Mouse (Mus musculus) MEL (cell line): ENCODE results near the gene Yap1. TPM values are rescaled to one million over a fixed set of nuclear protein-coding genes. Genes with fewer than 3 reads are reported as not detected.

Experiments
- DNase-seq: peaks from one replicate; pipeline ENCODE4 v3.0.0; 2011; ENCODE audit warnings: low read depth, low spot score
- H3K27ac ChIP-seq: 2 replicates; pipeline ENCODE4 v1.5.1; 2012; ENCODE audit warnings: low read depth, mild to moderate bottlenecking, control low read depth, low read length, moderate library complexity; ENCODE audit not compliant: control insufficient read depth
- H3K27me3 ChIP-seq, 2 experiments: fragments of 150-350 bp in 1 of 2; sonication (generic) in 1 of 2; 2 replicates each; pipeline ENCODE4 v1.6.1; 2012; ENCODE audit warnings: low read length in 2 of 2, mild to moderate bottlenecking in 2 of 2, improper control_type of control experiment in 1 of 2, moderate library complexity in 1 of 2; ENCODE audit not compliant: insufficient read depth in 2 of 2, control insufficient read depth in 1 of 2
- H3K36me3 ChIP-seq, 2 experiments: 2 replicates each; pipeline ENCODE4 v1.6.1; 2012 to 2014; ENCODE audit warnings: low read length in 2 of 2, improper control_type of control experiment in 1 of 2, inconsistent platforms in 1 of 2, mild to moderate bottlenecking in 1 of 2; ENCODE audit not compliant: insufficient read depth in 2 of 2, control insufficient read depth in 1 of 2
- H3K4me1 ChIP-seq, 2 experiments: fragments of 150-350 bp in 1 of 2; sonication (generic) in 1 of 2; 2 replicates each; pipeline ENCODE4 v1.6.1; 2012; ENCODE audit warnings: low read length in 2 of 2, improper control_type of control experiment in 1 of 2, mild to moderate bottlenecking in 1 of 2; ENCODE audit not compliant: insufficient read depth in 2 of 2, control insufficient read depth in 1 of 2
- H3K4me3 ChIP-seq, 2 experiments: fragments of 150-350 bp in 1 of 2; sonication (generic) in 1 of 2; 2 replicates each; pipeline ENCODE4 v1.5.1; 2012; ENCODE audit warnings: low read depth in 2 of 2, low read length in 2 of 2, mild to moderate bottlenecking in 2 of 2, moderate library complexity in 2 of 2, control low read depth in 1 of 2, improper control_type of control experiment in 1 of 2; ENCODE audit not compliant: control insufficient read depth in 1 of 2, insufficient read depth in 1 of 2
- H3K79me2 ChIP-seq: 2 replicates; pipeline ENCODE4 v1.6.1; 2012; ENCODE audit warnings: mild to moderate bottlenecking, low read length, moderate library complexity; ENCODE audit not compliant: control insufficient read depth, poor library complexity, insufficient read depth
- H3K9ac ChIP-seq: 2 replicates; pipeline ENCODE4 v1.6.1; 2012; ENCODE audit warnings: low read depth, mild to moderate bottlenecking, control low read depth, low read length, moderate library complexity; ENCODE audit not compliant: control insufficient read depth, poor library complexity, severe bottlenecking
- H3K9me3 ChIP-seq: fragments of 150-350 bp; sonication (generic); replicated peaks from 2 replicates; pipeline ENCODE4 v1.6.1; 2012; ENCODE audit warnings: mild to moderate bottlenecking, low read length, improper control_type of control experiment, moderate library complexity; ENCODE audit not compliant: insufficient read depth
- CHD1 ChIP-seq: IDR thresholded peaks from 2 replicates; pipeline ENCODE4 v1.6.1; 2012; ENCODE audit warnings: low read depth, mild to moderate bottlenecking, inconsistent platforms, low read length, improper control_type of control experiment
- CHD2 ChIP-seq: IDR thresholded peaks from 2 replicates; pipeline ENCODE4 v1.6.1; 2011; ENCODE audit warnings: low read length, improper control_type of control experiment
- CTCF ChIP-seq, 3 experiments: IDR thresholded peaks in 2 of 3; conservative IDR thresholded peaks in 1 of 3; 2 replicates each; pipeline ENCODE4 v1.5.1; 2011 to 2012; ENCODE audit warnings: low read length in 3 of 3, low read depth in 2 of 3, mild to moderate bottlenecking in 2 of 3, improper control_type of control experiment in 1 of 3, inconsistent platforms in 1 of 3, mixed read lengths in 1 of 3, moderate library complexity in 1 of 3; ENCODE audit not compliant: control insufficient read depth in 1 of 3, insufficient read depth in 1 of 3, poor library complexity in 1 of 3, severe bottlenecking in 1 of 3
- E2F4 ChIP-seq: IDR thresholded peaks from 2 replicates; pipeline ENCODE4 v1.6.1; 2011; ENCODE audit warnings: low read depth, low read length, improper control_type of control experiment, borderline replicate concordance
- ELF1 ChIP-seq: IDR thresholded peaks from 2 replicates; pipeline ENCODE4 v1.6.1; 2014; ENCODE audit warnings: low read depth, mild to moderate bottlenecking, inconsistent platforms, low read length, improper control_type of control experiment, moderate library complexity
- ETS1 ChIP-seq: IDR thresholded peaks from 2 replicates; pipeline ENCODE4 v1.6.1; 2012; ENCODE audit warnings: low read depth, mild to moderate bottlenecking, inconsistent platforms, low read length, improper control_type of control experiment, moderate library complexity
- GABPA ChIP-seq: IDR thresholded peaks from 2 replicates; pipeline ENCODE4 v1.6.1; 2012; ENCODE audit warnings: low read depth, mild to moderate bottlenecking, inconsistent platforms, low read length, improper control_type of control experiment, moderate library complexity
- GATA1 ChIP-seq: IDR thresholded peaks from 2 replicates; pipeline ENCODE4 v1.6.1; 2011; ENCODE audit warnings: low read depth, low read length, improper control_type of control experiment
- HCFC1 ChIP-seq: IDR thresholded peaks from 2 replicates; pipeline ENCODE4 v1.6.1; 2012; ENCODE audit warnings: low read depth, mild to moderate bottlenecking, inconsistent platforms, low read length, improper control_type of control experiment, moderate library complexity
- JUND ChIP-seq: IDR thresholded peaks from 2 replicates; pipeline ENCODE4 v1.6.1; 2011; ENCODE audit warnings: low read depth, mild to moderate bottlenecking, improper control_type of control experiment, low read length
- KAT2A ChIP-seq: conservative IDR thresholded peaks from 2 replicates; pipeline ENCODE4 v1.6.1; 2012; ENCODE audit warnings: low read depth, low read length, improper control_type of control experiment, inconsistent platforms
- MYB ChIP-seq: IDR thresholded peaks from 2 replicates; pipeline ENCODE4 v1.6.1; 2011; ENCODE audit warnings: mild to moderate bottlenecking, low read depth, low read length, improper control_type of control experiment
- MYC ChIP-seq: IDR thresholded peaks from 2 replicates; pipeline ENCODE4 v1.6.1; 2011; ENCODE audit warnings: low read depth, mild to moderate bottlenecking, low read length, improper control_type of control experiment, moderate library complexity
- NELFE ChIP-seq: IDR thresholded peaks from 2 replicates; pipeline ENCODE4 v1.6.1; 2011; ENCODE audit warnings: low read depth, low read length, improper control_type of control experiment
- POLR2AphosphoS2 ChIP-seq: IDR thresholded peaks from 2 replicates; pipeline ENCODE4 v1.6.1; 2011; ENCODE audit warnings: low read length, improper control_type of control experiment
- POLR2AphosphoS5 ChIP-seq: IDR thresholded peaks from 2 replicates; pipeline ENCODE4 v1.6.1; 2012; ENCODE audit warnings: low read depth, borderline replicate concordance, mild to moderate bottlenecking, inconsistent platforms, low read length, moderate library complexity, mixed read lengths
- RAD21 ChIP-seq: IDR thresholded peaks from 2 replicates; pipeline ENCODE4 v1.6.1; 2011; ENCODE audit warnings: mild to moderate bottlenecking, low read depth, low read length, improper control_type of control experiment
- RCOR1 ChIP-seq: IDR thresholded peaks from 2 replicates; pipeline ENCODE4 v1.6.1; 2012; ENCODE audit warnings: low read depth, mild to moderate bottlenecking, inconsistent platforms, low read length, improper control_type of control experiment
- SIN3A ChIP-seq: IDR thresholded peaks from 2 replicates; pipeline ENCODE4 v1.6.1; 2012; ENCODE audit warnings: low read length, improper control_type of control experiment, inconsistent platforms
- TAL1 ChIP-seq: IDR thresholded peaks from 2 replicates; pipeline ENCODE4 v1.6.1; 2012; ENCODE audit warnings: mild to moderate bottlenecking, inconsistent platforms, low read length, moderate library complexity, mixed read lengths
- UBTF ChIP-seq: IDR thresholded peaks from 2 replicates; pipeline ENCODE4 v1.6.1; 2012; ENCODE audit warnings: low read depth, mild to moderate bottlenecking, inconsistent platforms, low read length, improper control_type of control experiment, moderate library complexity, borderline replicate concordance; ENCODE audit not compliant: insufficient read depth
- USF1 ChIP-seq: IDR thresholded peaks from 2 replicates; pipeline ENCODE4 v1.6.1; 2014; ENCODE audit warnings: low read depth, mild to moderate bottlenecking, inconsistent platforms, low read length, improper control_type of control experiment, moderate library complexity
- USF2 ChIP-seq, 2 experiments: IDR thresholded peaks; 2 replicates each; pipeline ENCODE4 v1.6.1; 2011 to 2012; ENCODE audit warnings: improper control_type of control experiment in 2 of 2, low read length in 2 of 2, borderline replicate concordance in 1 of 2, inconsistent platforms in 1 of 2, low read depth in 1 of 2, mild to moderate bottlenecking in 1 of 2; ENCODE audit not compliant: insufficient read depth in 1 of 2
- ZMIZ1 ChIP-seq: IDR thresholded peaks from 2 replicates; pipeline ENCODE4 v1.6.1; 2012; ENCODE audit warnings: low read depth, mild to moderate bottlenecking, inconsistent platforms, low read length, improper control_type of control experiment, moderate library complexity
- ZNF384 ChIP-seq: IDR thresholded peaks from 2 replicates; pipeline ENCODE4 v1.6.1; 2012; ENCODE audit warnings: low read depth, mild to moderate bottlenecking, inconsistent platforms, low read length, improper control_type of control experiment
- polyA plus RNA-seq, 2 experiments: library from polyadenylated mRNA; stranded (reverse) in 1 of 2; unstranded in 1 of 2; fragments of >175 nt in 1 of 2; fragments of >200 nt in 1 of 2; gene quantifications; 2 replicates each; pipeline versions ENCODE4 v1.2.1 to v1.2.4; 2012; ENCODE audit warnings: low replicate concordance in 2 of 2, low read depth in 1 of 2; ENCODE audit not compliant: insufficient read length in 2 of 2, insufficient read depth in 1 of 2, missing spikeins in 1 of 2
- total RNA-seq: library from RNA; depleted of rRNA; stranded (reverse); fragments of 300-350 nt; gene quantifications from 2 replicates; pipeline ENCODE4 v1.2.3, GENCODE M21; 2012

Gene Yap1
- total and polyA plus RNA-seq, 3 experiments = not detected

GRCm38 (mm10) chr9:7977587-7977986, 26.8 kb downstream of the Yap1 start:
- Histone ChIP-seq H3K27ac (no peak overlapping the region), H3K9me3 (no peaks in the 10 kb centered on the region), H3K79me2 (no peaks in the 10 kb centered on the region), H3K4me1 (no peaks in the 10 kb centered on the region), H3K4me3 (no peak overlapping the region), H3K36me3 (no peaks in the 10 kb centered on the region), H3K9ac (no peak overlapping the region), H3K27me3 (no peaks in the 10 kb centered on the region)
- DNase-seq = no peak
- TF ChIP-seq MYB = no peak
- TF ChIP-seq USF2 (IDR thresholded peaks at IDR 0.05; ENCODE audit: borderline replicate concordance in 1 of 2, insufficient read depth in 1 of 2, low read depth in 1 of 2, low read length in 2 of 2) = no peak
- no peak for TF ChIP-seq CHD1
- TF ChIP-seq JUND = no peak
- no peak for TF ChIP-seq RAD21
- no peak for TF ChIP-seq ZMIZ1
- TF ChIP-seq ELF1 = no peak
- TF ChIP-seq CTCF (IDR thresholded peaks at IDR 0.05 in 2 of 3, conservative IDR thresholded peaks at IDR 0.05 in 1 of 3; ENCODE audit: control insufficient read depth in 1 of 3, insufficient read depth in 1 of 3, low read depth in 2 of 3, low read length in 3 of 3, poor library complexity in 1 of 3, severe bottlenecking in 1 of 3) = no peak
- TF ChIP-seq GATA1 = no peak
- TF ChIP-seq ZNF384 = no peak
- TF ChIP-seq KAT2A = no peak
- TF ChIP-seq GABPA = no peak
- no peak for TF ChIP-seq HCFC1
- no peak for TF ChIP-seq TAL1
- TF ChIP-seq UBTF = no peak
- no peak for TF ChIP-seq CHD2
- no peak for TF ChIP-seq USF1
- TF ChIP-seq MYC = no peak
- no peak for TF ChIP-seq RCOR1

- H3K4me1 ChIP-seq = no peaks in the 10 kb centered on the region
- TF ChIP-seq USF1 = no peak
- TF ChIP-seq CHD2 = no peak
- TF ChIP-seq POLR2AphosphoS5 = no peak
- TF ChIP-seq RCOR1 = no peak
- no peak for TF ChIP-seq MYC
- TF ChIP-seq NELFE = no peak
- TF ChIP-seq TAL1 = no peak
- TF ChIP-seq POLR2AphosphoS2 = no peak
- no peak for TF ChIP-seq ETS1
- TF ChIP-seq UBTF = no peak
- no peak for TF ChIP-seq JUND
- TF ChIP-seq SIN3A = no peak
- no peak for TF ChIP-seq HCFC1
- TF ChIP-seq GATA1 = no peak
- TF ChIP-seq ZMIZ1 = no peak
- TF ChIP-seq GABPA = no peak
- no peak for TF ChIP-seq ZNF384
- TF ChIP-seq E2F4 = no peak
- H3K79me2 ChIP-seq = no peaks in the 10 kb centered on the region
- peaks cover 0 to 2% of the 10 kb centered on the region in 2 experiments; a peak in 1 of 4 replicates for H3K27me3 ChIP-seq
- H3K9me3 ChIP-seq = no peaks in the 10 kb centered on the region
- no peaks in the 10 kb centered on the region for H3K36me3 ChIP-seq
- no peak overlapping the region for H3K9ac ChIP-seq
- no peak for DNase-seq
- H3K4me3 ChIP-seq = no peak overlapping the region
- no peak overlapping the region for H3K27ac ChIP-seq
Observed at GRCm38 (mm10) chr9:7971993-7972392, 32.4 kb downstream of the Yap1 start.
